Mouse (Mus musculus): ENCODE results near the gene Ralgapa2. TPM values are rescaled to one million over a fixed set of nuclear protein-coding genes. Genes with fewer than 3 reads are reported as not detected.

Gene Ralgapa2
- polyA plus RNA-seq, 1 experiment, result 0.01 TPM

DNA sequence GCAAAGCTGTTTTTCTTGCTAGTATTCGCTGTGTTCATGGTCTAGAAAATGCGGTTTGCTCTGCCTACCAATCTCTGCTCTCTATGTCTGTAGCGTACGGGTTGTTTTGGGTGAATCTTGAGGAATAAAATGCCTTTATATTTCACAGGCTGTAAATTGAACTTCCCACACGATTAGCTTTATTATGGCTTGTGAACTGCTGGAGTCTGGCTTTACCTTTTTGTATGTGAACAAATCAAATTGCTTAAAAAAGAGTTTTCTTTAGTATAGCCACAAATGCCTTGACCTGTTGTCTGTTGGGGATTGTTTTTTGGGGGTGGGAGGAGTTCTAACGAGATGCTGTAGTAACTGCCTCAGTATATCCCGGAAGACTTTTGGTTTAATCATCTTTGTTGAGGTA lies 288.0 kb downstream of the Ralgapa2 start:
- TF ChIP-seq TAL1 (IDR thresholded peaks at IDR 0.05; ENCODE audit: low read length) (no peak), GATA1 (IDR thresholded peaks at IDR 0.05; ENCODE audit: low read length) (no peak)
- Histone ChIP-seq H3K9me3 (ENCODE audit: control insufficient read depth, low read length) (peaks cover 3% of the 10 kb centered on the region; the same call in 1 of the 2 replicates), H3K36me3 (ENCODE audit: control insufficient read depth) (no peaks in the 10 kb centered on the region), H3K27me3 (ENCODE audit: control insufficient read depth) (peaks cover 97% of the 10 kb centered on the region), H3K4me3 (replicated peaks) (no peak overlapping the region), H3K4me1 (ENCODE audit: control insufficient read depth) (peaks cover 5% of the 10 kb centered on the region)

GRCm38 (mm10) chr2:146223176-146223905 lies 288.8 kb downstream of the Ralgapa2 start:
- Histone ChIP-seq H3K36me3 (ENCODE audit: control insufficient read depth) (no peaks in the 10 kb centered on the region), H3K4me3 (replicated peaks) (no peak overlapping the region), H3K27me3 (ENCODE audit: control insufficient read depth) (peaks cover 97% of the 10 kb centered on the region), H3K4me1 (ENCODE audit: control insufficient read depth) (peaks cover 5% of the 10 kb centered on the region), H3K9me3 (ENCODE audit: control insufficient read depth, low read length) (peaks cover 3% of the 10 kb centered on the region; the same call in 1 of the 2 replicates)
- TF ChIP-seq TAL1 (IDR thresholded peaks at IDR 0.05; ENCODE audit: low read length) (no peak), GATA1 (IDR thresholded peaks at IDR 0.05; ENCODE audit: low read length) (no peak)

DNA sequence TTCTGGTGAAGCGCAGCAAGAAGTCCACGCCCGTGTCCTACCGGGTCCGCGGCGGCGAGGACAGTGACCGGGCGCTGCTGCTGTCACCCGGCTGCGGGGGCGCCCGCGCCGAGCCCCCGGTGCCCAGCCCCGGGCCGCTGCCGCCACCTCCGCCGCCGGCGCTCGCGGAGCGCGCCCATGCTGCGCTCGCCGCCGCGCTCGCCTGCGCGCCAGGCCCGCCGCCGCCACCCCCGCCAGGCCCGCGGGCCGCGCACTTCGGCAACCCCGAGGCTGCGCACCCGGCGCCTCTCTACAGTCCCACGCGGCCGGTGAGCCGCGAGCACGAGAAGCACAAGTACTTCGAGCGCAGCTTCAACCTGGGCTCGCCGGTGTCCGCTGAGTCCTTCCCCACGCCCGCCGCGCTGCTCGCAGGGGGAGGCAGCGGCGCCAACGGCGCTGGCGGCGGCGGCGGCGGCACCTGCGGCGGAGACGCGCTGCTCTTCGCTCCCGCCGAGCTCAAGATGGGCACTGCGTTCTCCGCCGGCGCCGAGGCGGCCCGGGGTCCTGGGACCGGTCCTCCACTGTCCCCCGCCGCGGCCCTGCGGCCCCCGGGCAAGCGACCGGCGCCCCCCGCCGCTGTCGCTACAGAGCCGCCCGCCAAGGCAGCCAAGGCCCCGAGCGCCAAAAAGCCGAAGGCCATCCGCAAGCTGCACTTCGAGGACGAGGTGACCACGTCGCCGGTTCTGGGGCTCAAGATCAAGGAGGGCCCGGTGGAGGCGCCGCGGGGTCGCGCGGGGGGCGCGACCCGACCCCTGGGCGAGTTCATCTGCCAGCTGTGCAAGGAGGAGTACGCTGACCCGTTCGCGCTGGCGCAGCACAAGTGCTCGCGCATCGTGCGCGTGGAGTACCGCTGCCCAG lies 289.6 kb downstream of the Ralgapa2 start:
- Histone ChIP-seq H3K4me3 (replicated peaks) (no peak overlapping the region), H3K9me3 (ENCODE audit: control insufficient read depth, low read length) (peaks cover 3% of the 10 kb centered on the region; the same call in 1 of the 2 replicates), H3K36me3 (ENCODE audit: control insufficient read depth) (no peaks in the 10 kb centered on the region), H3K27me3 (ENCODE audit: control insufficient read depth) (peaks cover 100% of the 10 kb centered on the region), H3K4me1 (ENCODE audit: control insufficient read depth) (peaks cover 5% of the 10 kb centered on the region)
- no peak for TF ChIP-seq GATA1 (IDR thresholded peaks at IDR 0.05; ENCODE audit: low read length)
- TF ChIP-seq TAL1 (IDR thresholded peaks at IDR 0.05; ENCODE audit: low read length), result no peak

DNA sequence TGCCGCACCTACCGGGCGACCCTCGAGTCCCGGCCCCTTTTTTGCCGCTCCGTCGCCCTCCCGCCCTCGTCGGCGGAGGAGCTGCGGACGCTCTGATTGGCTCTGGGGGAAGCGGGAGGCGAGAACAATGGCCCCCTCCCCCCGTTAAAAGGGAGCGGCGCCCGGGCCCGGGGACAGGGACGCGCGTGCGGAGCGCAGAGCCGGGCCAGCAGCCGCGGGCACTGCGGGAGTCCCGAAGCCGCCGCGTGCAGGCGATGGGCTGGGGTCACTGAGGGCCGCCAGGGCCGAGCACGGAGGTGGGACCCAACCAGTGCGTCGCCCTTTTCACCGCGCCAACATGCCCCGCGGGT lies 290.2 kb downstream of the Ralgapa2 start:
- H3K27me3 ChIP-seq (ENCODE audit: control insufficient read depth), result peaks cover 100% of the 10 kb centered on the region
- no peak for TF ChIP-seq GATA1 (IDR thresholded peaks at IDR 0.05; ENCODE audit: low read length)
- H3K36me3 ChIP-seq (ENCODE audit: control insufficient read depth), result no peaks in the 10 kb centered on the region
- peaks cover 5% of the 10 kb centered on the region for H3K4me1 ChIP-seq (ENCODE audit: control insufficient read depth)
- no peak overlapping the region for H3K4me3 ChIP-seq (replicated peaks)
- peaks cover 3% of the 10 kb centered on the region; the same call in 1 of the 2 replicates for H3K9me3 ChIP-seq (ENCODE audit: control insufficient read depth, low read length)

DNA sequence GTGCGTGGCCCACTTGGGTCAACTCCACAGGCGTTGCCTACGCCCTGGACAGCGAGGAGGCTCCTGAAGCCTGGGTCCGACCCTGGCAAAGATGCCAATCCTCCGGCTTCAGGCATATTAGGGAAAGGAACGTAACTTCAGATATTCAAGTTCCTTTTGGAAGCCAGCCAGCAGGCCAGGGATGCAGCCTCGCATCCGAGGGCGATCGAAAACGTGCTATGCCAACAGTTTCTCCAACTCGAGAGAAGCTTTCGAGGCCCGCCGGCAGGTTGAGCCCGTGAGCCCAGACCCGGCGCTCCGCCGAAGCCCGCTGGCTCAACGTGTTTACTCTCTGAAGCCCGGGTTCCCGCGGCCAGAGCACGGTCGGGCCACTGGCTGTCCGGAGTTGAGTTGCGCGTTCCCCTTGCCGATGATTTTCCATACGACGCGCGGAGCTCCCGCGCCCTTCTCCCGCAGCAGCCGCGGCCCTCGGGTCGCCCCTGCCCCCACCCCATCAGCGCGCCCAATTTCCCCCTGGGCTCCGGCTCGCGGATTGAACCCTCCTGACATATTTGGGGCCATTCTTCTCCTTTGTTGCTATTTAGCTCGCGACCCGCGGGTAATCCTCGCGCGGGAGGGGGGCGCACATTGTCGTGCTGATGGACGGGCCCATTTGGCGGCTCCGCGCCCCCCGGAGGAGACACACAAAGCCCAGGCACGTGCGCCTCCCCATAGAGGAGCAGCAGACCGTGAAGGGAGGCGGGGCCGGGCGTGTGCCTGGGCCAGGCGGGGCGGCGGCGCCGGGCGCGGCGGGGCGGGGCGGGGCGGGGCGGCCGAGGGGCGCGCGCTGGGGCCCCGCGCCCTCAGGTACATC lies 290.8 kb downstream of the Ralgapa2 start, which contains the start of gene Insm1:
Gene Insm1 (plus strand): TSS at position 846 of the 853 bp plus-strand sequence.
- Histone ChIP-seq H3K4me3 (replicated peaks) (no peak within 1 kb of the TSS), H3K9me3 (ENCODE audit: control insufficient read depth, low read length) (peaks cover 3% of the 10 kb centered on the region; the same call in 1 of the 2 replicates), H3K27me3 (ENCODE audit: control insufficient read depth) (peaks cover 99% of the 10 kb centered on the region), H3K4me1 (ENCODE audit: control insufficient read depth) (peaks cover 5% of the 10 kb centered on the region), H3K36me3 (ENCODE audit: control insufficient read depth) (no peaks in the 10 kb centered on the region)
- TF ChIP-seq GATA1 (IDR thresholded peaks at IDR 0.05; ENCODE audit: low read length) (no peak), TAL1 (IDR thresholded peaks at IDR 0.05; ENCODE audit: low read length) (no peak)

GRCm38 (mm10) chr2:146220591-146221075 lies 291.5 kb downstream of the Ralgapa2 start:
- Histone ChIP-seq H3K27me3 (ENCODE audit: control insufficient read depth) (peaks cover 99% of the 10 kb centered on the region), H3K4me3 (replicated peaks) (no peak overlapping the region), H3K4me1 (ENCODE audit: control insufficient read depth) (peaks cover 5% of the 10 kb centered on the region), H3K36me3 (ENCODE audit: control insufficient read depth) (no peaks in the 10 kb centered on the region), H3K9me3 (ENCODE audit: control insufficient read depth, low read length) (peaks cover 3% of the 10 kb centered on the region; the same call in 1 of the 2 replicates)
- no peak for TF ChIP-seq GATA1 (IDR thresholded peaks at IDR 0.05; ENCODE audit: low read length)
- no peak for TF ChIP-seq TAL1 (IDR thresholded peaks at IDR 0.05; ENCODE audit: low read length)

- H3K4me1 ChIP-seq (ENCODE audit: control insufficient read depth), result peaks cover 5% of the 10 kb centered on the region
- TF ChIP-seq GATA1 (IDR thresholded peaks at IDR 0.05; ENCODE audit: low read length), result no peak
- TF ChIP-seq TAL1 (IDR thresholded peaks at IDR 0.05; ENCODE audit: low read length), result no peak
- peaks cover 95% of the 10 kb centered on the region for H3K27me3 ChIP-seq (ENCODE audit: control insufficient read depth)
- H3K36me3 ChIP-seq (ENCODE audit: control insufficient read depth), result no peaks in the 10 kb centered on the region
- H3K4me3 ChIP-seq (replicated peaks), result no peak overlapping the region
- H3K9me3 ChIP-seq (ENCODE audit: control insufficient read depth, low read length), result peaks cover 3% of the 10 kb centered on the region; the same call in 1 of the 2 replicates
Observed at GRCm38 (mm10) chr2:146219791-146220190, 292.4 kb downstream of the Ralgapa2 start.

- Histone ChIP-seq H3K36me3 (ENCODE audit: control insufficient read depth) (no peaks in the 10 kb centered on the region), H3K4me3 (replicated peaks) (no peak overlapping the region), H3K27me3 (ENCODE audit: control insufficient read depth) (peaks cover 87% of the 10 kb centered on the region), H3K4me1 (ENCODE audit: control insufficient read depth) (peaks cover 5% of the 10 kb centered on the region), H3K9me3 (ENCODE audit: control insufficient read depth, low read length) (peaks cover 3% of the 10 kb centered on the region; the same call in 1 of the 2 replicates)
- TF ChIP-seq GATA1 (IDR thresholded peaks at IDR 0.05; ENCODE audit: low read length) (no peak), TAL1 (IDR thresholded peaks at IDR 0.05; ENCODE audit: low read length) (no peak)
Observed at GRCm38 (mm10) chr2:146218881-146219535, 293.1 kb downstream of the Ralgapa2 start.

All from erythroblast, embryonic 14.5 days (primary cell).